Mouse (Mus musculus) liver, embryonic 14.5 days (tissue): ENCODE measurements around the gene Gm10142. TPM values are rescaled to one million over a fixed set of nuclear protein-coding genes. Genes with fewer than 3 reads are reported as not detected.
"Not testable (repeated sequence)": the region's sequence is repeated elsewhere in the genome, so short reads cannot be mapped to it uniquely, and the experiment has no call there.

Experiments
- ATAC-seq: fragments of 200-750 bp; cut with Nextera tagmentation; 2 replicates; pipeline ENCODE4 v1.8.0; 2017; ENCODE audit warnings: moderate number of reproducible peaks, mild to moderate bottlenecking, moderate library complexity; ENCODE audit not compliant: insufficient read depth
- DNase-seq, 3 experiments: peaks; one replicate each; pipeline ENCODE4 v3.0.0-alpha.2; 2012 to 2013; ENCODE audit warnings: low read depth in 3 of 3, low spot score in 3 of 3
- H3K27ac ChIP-seq: fragments of 300-500 bp; sonication (generic); 2 replicates; pipeline ENCODE4 v1.5.1; 2014; ENCODE audit warnings: moderate library complexity, mild to moderate bottlenecking, control low read depth, inconsistent platforms
- H3K27me3 ChIP-seq: fragments of 300-500 bp; sonication (generic); 2 replicates; pipeline ENCODE4 v1.6.1; 2014; ENCODE audit warnings: mild to moderate bottlenecking, low read length, moderate library complexity; ENCODE audit not compliant: control insufficient read depth, insufficient read depth
- H3K36me3 ChIP-seq: fragments of 300-500 bp; sonication (generic); replicated peaks from 2 replicates; pipeline ENCODE4 v1.6.1; 2014; ENCODE audit warnings: low read depth; ENCODE audit not compliant: control insufficient read depth, insufficient read depth
- H3K4me1 ChIP-seq, 2 experiments: fragments of 200-500 bp in 1 of 2; fragments of 300-500 bp in 1 of 2; sonication (generic) in 1 of 2; replicated peaks; 2 replicates each; pipeline ENCODE4 v1.6.1; 2012 to 2014; ENCODE audit warnings: antibody characterized with exemption in 1 of 2, inconsistent platforms in 1 of 2, low read length in 1 of 2; ENCODE audit not compliant: control insufficient read depth in 2 of 2, insufficient read depth in 2 of 2
- H3K4me2 ChIP-seq: fragments of 300-500 bp; sonication (generic); 2 replicates; pipeline ENCODE4 v1.6.1; 2014; ENCODE audit warnings: low read depth, mild to moderate bottlenecking, control low read depth, moderate library complexity
- H3K4me3 ChIP-seq, 2 experiments: fragments of 200-500 bp in 1 of 2; fragments of 300-500 bp in 1 of 2; sonication (generic) in 1 of 2; 2 replicates each; pipeline ENCODE4 v1.5.1; 2012 to 2014; ENCODE audit warnings: low read depth in 2 of 2, low read length in 2 of 2, mild to moderate bottlenecking in 2 of 2, control low read depth in 1 of 2, inconsistent platforms in 1 of 2, moderate library complexity in 1 of 2; ENCODE audit not compliant: insufficient read depth in 1 of 2
- H3K9ac ChIP-seq: fragments of 300-500 bp; sonication (generic); replicated peaks from 2 replicates; pipeline ENCODE4 v1.6.1; 2014; ENCODE audit warnings: mild to moderate bottlenecking, control low read depth, moderate library complexity
- H3K9me3 ChIP-seq: fragments of 300-500 bp; sonication (generic); 2 replicates; pipeline ENCODE4 v1.6.1; 2016; ENCODE audit warnings: low read length, mixed read lengths; ENCODE audit not compliant: control insufficient read depth
- CTCF ChIP-seq: IDR thresholded peaks from 2 replicates; pipeline ENCODE4 v1.5.1; 2016; ENCODE audit warnings: antibody characterized with exemption, low read depth, control low read depth
- EP300 ChIP-seq: IDR thresholded peaks from 2 replicates; pipeline ENCODE4 v1.6.1; 2016; ENCODE audit warnings: antibody characterized with exemption, low read depth
- WGBS: fragments of 180-500 bp; shearing (Covaris S2); extraction: QIAGEN DNeasy Blood & Tissue Kit; methylation state at CpG from one replicate; pipeline ENCODE4 v1.1.7; 2014; ENCODE audit not compliant: insufficient replicate concordance; 5-methylcytosine and 5-hydroxymethylcytosine counted together
- polyA plus RNA-seq, 2 experiments: library from polyadenylated mRNA; depleted of rRNA in 1 of 2; stranded (reverse) in 1 of 2; unstranded in 1 of 2; fragments of >200 nt; fragmentation: Nextera tagmentation in 1 of 2; extraction: Ambion mirVana in 1 of 2; gene quantifications; 2 replicates each; pipeline versions ENCODE4 v1.2.1 to v1.2.3; 2012 to 2014

The Gm10142 gene
- polyA plus RNA-seq, 2 experiments, result not detected

GRCm38 (mm10) chr10:77735928-77736327 lies 20.3 kb downstream of the Gm10142 start:
- 66% methylated on average over 1 of the region's 1 CpGs for whole genome bisulfite sequencing
- H3K27me3 ChIP-seq, result no peaks in the 10 kb centered on the region
- no peak for ATAC-seq

GRCm38 (mm10) chr10:77738929-77739328 lies 23.3 kb downstream of the Gm10142 start:
- Histone ChIP-seq H3K27me3 (no peaks in the 10 kb centered on the region), H3K27ac (no peak overlapping the region), H3K4me2 (no peak overlapping the region), H3K4me3 (no peak overlapping the region), H3K4me1 (no peaks in the 10 kb centered on the region), H3K9ac (no peak overlapping the region), H3K9me3 (no peaks in the 10 kb centered on the region), H3K36me3 (no peaks in the 10 kb centered on the region)
- ATAC-seq (no peak), DNase-seq (no peak)
- no peak for TF ChIP-seq CTCF
- TF ChIP-seq EP300, result no peak
- 48% methylated on average over 4 of the region's 4 CpGs for WGBS

More at GRCm38 (mm10) chr10:77735928-77736327, 20.3 kb downstream of the Gm10142 start:
- Histone ChIP-seq H3K27ac (no peak overlapping the region), H3K9ac (no peak overlapping the region), H3K4me1 (no peaks in the 10 kb centered on the region), H3K9me3 (no peaks in the 10 kb centered on the region), H3K4me3 (no peak overlapping the region), H3K36me3 (no peaks in the 10 kb centered on the region), H3K4me2 (no peak overlapping the region)
- DNase-seq, result no peak
- TF ChIP-seq CTCF (no peak), EP300 (no peak)

DNA sequence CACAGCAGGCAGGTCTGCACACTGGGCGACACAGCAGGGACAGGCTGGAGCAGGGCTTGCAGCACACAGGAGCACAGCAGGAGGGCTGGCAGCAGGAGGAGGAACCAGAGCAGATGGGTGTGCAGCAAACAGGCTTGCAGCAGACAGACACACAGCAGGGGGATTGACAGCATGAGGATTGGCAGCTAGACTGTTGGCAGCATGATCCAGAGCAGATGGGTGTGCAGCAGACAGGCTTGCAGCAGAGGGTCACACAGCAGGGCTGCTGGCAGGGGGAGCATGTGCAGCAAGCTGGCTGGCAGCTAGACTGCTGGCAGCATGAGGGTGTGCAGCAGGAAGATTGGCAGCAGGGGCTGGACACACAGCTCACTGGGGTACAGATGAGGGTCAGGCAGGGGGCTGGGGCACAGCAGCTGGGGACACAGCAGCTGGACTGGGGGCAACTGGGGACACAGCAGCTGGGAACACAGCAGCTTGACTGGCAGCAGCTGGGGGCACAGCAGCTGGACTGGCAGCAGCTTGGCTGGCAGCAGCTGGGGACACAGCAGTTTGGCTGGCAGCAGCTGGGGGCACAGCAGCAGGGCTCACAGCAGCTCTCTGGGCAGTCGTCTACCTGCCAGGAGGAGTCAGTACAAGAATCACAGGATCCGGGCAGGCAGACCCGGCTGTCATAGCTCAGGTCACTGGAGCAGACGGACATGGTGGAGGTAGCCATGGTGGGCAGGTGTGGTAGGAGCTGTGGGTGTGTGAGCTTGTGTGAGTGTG lies 26.5 kb downstream of the Gm10142 start, which contains the start of gene Gm18596:
TSS of gene Gm18596 (minus strand) at position 715 of the 765 bp plus-strand sequence.
- not testable (repeated sequence) for H3K36me3 ChIP-seq, H3K9me3 ChIP-seq, H3K4me2 ChIP-seq, H3K27me3 ChIP-seq, H3K4me1 ChIP-seq, H3K27ac ChIP-seq, H3K9ac ChIP-seq, DNase-seq, ATAC-seq, H3K4me3 ChIP-seq
- WGBS, result 41% methylated on average over 4 of the region's 5 CpGs

DNA sequence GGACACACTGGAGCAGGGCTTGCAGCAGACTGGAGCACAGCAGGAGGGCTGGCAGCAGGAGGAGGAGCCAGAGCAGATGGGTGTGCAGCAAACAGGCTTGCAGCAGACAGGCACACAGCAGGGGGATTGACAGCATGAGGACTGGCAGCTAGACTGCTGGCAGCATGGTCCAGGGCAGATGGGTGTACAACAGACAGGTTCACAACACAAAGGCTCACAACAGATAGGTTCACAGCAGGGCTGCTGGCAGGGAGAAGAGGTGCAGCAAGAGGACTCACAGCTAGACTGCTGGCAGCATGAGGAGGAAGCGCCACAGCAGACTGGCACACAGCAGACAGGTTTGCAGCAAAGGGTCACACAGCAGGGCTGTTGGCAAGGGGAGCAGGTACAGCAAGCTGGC lies 35.1 kb downstream of the Gm10142 start:
- ATAC-seq, H3K9ac ChIP-seq, H3K4me2 ChIP-seq, H3K27me3 ChIP-seq, H3K4me1 ChIP-seq, DNase-seq, H3K27ac ChIP-seq, H3K9me3 ChIP-seq, H3K4me3 ChIP-seq, H3K36me3 ChIP-seq: not testable (repeated sequence)
- 58% methylated on average over 1 of the region's 1 CpGs for WGBS

- H3K27ac ChIP-seq, H3K4me3 ChIP-seq, H3K9ac ChIP-seq, H3K4me2 ChIP-seq, H3K36me3 ChIP-seq, DNase-seq, ATAC-seq, H3K27me3 ChIP-seq, H3K9me3 ChIP-seq, H3K4me1 ChIP-seq: not testable (repeated sequence)
- 60% methylated on average over 1 of the region's 1 CpGs for WGBS
Observed at GRCm38 (mm10) chr10:77751254-77751653, 35.6 kb downstream of the Gm10142 start, which contains the start of gene Gm9736. Gm9736 (minus strand) TSS chr10:77751354.

DNA sequence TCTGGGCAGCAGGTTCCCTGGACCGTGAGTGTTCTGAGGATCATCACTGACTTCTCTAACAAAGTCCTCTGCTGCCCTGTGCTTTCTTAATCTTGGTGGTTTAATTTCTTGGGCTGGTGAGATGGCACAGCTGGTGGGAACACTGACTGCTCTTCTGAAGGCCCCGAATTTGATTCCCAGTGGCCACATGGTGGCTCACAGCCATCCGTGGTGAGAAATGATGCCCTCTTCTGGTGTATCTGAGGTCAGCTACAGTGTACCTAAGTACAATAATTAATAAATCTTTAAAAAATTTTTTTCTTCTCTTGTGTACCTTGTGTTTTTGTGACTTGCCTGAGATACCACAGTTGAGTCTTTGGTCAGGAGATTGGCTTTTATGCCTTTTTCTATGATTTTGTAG lies 36.7 kb downstream of the Gm10142 start:
- ATAC-seq, DNase-seq: not testable (repeated sequence)
- 42% methylated on average over 3 of the region's 3 CpGs for WGBS

More for the DNA sequence above, 36.7 kb downstream of the Gm10142 start:
- not testable (repeated sequence) for H3K9me3 ChIP-seq, H3K36me3 ChIP-seq, H3K27me3 ChIP-seq, H3K9ac ChIP-seq, H3K4me3 ChIP-seq, H3K4me2 ChIP-seq, H3K27ac ChIP-seq, H3K4me1 ChIP-seq
